Mouse (Mus musculus): ENCODE data around the gene Hoxa11.

Gene Hoxa11

GRCm38 (mm10) chr6:52245757-52246142 is at the start of gene Hoxa11:
TSS of gene Hoxa11 (minus strand) at chr6:52245810.
- DNase-seq = no peak

GRCm38 (mm10) chr6:52294616-52295015 is 49.0 kb upstream of the Hoxa11 start:
- DNase-seq = no peak

- no peak for DNase-seq
These were observed 46.7 kb upstream of the Hoxa11 start for GRCm38 (mm10) chr6:52292328-52292727.

DNA sequence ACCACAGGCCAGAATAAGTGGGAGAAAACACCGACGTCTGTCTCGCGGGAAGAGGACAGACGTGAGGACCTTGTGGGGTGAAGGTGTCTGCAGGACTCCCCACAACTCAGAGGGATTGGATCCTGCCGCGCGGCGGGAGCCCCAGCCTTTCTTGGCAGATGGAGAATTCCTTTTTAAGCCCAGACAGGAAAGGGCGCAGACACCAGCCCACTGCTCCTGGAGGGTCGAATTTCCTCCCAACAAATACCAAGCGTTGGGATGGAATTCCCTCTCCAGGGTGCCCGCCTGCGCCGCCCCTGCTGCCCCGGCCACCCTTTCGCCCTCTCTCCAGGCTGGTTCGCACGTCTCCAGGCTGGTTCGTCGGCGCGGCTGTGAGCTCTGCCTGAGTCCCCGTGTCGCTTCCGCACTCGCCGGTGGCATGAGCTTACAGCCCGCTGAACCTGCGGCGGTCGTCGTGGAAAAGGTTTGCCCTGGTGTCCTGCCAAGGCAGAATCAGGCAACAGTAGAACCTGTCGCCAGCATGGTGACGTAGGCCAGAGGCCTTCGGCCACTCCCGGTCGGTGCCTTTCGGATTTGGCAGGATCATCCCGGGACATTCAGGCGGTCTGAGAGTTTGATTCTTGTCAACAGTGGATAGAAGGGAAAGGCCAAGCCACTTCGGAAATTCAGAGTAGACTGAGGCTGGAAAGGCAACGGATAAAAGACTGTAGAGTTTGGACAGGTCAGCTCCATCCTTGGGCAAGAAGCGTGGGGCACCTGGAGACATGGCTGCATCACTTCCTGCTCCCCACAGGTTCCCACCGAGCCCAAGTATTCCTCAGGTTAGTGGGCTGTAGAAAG is 45.6 kb upstream of the Hoxa11 start:
- DNase-seq = no peak

DNA sequence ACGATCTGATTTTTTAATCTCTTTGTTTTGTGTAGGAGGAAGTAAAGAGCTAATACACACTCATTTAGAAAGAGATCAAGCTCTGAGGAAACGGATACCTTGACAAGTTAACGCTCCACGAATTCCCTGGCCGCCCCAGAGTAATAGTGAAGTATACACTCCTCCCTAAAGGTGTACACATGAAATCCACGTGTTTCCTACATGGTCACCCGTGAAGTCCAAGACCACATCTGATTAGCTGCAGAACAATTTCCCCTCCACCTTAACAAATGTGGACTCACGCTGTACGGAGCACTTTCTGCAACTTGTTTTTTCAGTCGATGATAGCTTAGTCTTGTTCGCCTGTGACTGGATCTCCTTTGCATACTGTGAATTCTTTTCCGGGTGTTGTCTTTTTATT is 44.6 kb upstream of the Hoxa11 start:
- DNase-seq = no peak

GRCm38 (mm10) chr6:52283896-52284295 is 38.3 kb upstream of the Hoxa11 start:
- no peak for DNase-seq

DNA sequence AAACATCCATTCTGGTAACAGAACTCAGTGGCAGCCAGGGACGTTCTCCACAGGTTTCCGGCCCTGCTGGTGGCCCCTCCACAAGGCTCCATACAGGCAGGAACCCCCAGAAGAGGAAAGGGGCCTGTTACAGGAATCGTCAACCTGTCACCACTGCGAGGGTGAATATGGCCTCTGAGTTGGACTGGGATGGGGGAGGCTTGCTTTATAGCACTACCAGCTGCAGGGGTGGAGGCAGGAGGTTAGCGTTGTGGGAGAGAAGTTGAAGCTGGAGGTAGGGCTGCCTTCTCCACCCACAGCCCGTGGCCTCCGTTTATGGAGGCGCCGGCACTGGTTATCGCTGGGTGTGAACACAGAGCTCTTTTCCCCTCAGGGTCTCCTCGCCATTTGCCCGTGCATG is 35.5 kb upstream of the Hoxa11 start:
- DNase-seq = no peak

DNA sequence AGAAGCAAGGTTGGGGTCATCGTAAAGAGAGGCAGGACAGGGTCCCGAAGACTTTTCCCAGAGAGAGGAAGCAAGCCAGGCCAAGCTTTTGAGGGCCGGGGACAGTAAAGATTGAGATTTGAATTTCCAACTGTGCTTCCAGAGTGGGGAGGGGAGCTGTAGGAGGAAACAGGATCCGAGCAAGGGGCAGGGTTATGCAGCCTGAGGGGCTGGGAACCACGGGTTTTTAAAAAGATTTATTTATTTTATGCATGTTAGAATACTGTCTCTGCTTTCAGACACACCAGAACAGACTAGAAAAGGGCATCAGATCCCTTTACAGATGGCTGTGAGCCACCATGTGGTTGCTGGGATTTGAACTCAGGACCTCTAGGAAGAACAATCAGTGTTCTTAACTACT is 31.3 kb upstream of the Hoxa11 start:
- DNase-seq = no peak

DNA sequence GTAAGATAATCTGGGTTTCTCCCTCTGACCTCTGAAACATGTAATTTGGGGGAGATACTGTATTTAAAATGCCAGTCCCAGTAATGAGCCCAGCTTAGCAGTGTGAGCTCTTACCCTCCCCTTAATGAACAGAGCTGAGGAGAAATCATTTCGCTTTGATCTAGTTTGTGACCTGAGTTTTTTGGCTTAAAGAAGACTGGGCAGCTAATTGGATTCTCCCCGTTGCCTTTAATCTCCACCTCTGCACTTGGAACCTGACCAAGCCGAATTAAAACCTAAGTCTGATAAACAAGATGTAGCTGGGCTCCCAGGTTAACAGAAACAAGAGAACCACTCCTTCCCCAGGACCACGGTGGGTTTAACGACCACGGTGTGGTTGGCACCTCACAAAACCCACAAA is 30.8 kb upstream of the Hoxa11 start:
- no peak for DNase-seq

- DNase-seq = no peak
These were observed 30.1 kb upstream of the Hoxa11 start for GRCm38 (mm10) chr6:52275563-52276280.

DNA sequence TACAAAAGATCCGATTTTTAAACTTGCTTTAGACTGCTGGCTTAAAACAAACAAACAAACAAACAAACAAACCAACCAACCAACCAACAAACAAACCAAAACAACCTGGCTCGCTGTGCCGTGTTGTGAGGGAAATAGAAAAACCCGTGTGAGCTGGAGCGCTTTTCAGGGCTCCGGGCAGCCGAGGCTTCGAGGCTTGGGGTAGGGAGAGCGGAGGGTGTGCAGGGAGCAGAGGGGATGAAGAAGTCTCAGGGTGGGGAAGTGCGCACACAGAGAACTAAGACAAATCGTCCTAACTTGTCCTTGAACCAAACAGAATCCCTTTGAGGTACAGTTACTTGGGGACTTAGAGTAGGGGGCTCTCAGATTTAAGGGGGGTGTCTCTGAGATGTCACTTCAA is 29.0 kb upstream of the Hoxa11 start:
- no peak for DNase-seq

DNA sequence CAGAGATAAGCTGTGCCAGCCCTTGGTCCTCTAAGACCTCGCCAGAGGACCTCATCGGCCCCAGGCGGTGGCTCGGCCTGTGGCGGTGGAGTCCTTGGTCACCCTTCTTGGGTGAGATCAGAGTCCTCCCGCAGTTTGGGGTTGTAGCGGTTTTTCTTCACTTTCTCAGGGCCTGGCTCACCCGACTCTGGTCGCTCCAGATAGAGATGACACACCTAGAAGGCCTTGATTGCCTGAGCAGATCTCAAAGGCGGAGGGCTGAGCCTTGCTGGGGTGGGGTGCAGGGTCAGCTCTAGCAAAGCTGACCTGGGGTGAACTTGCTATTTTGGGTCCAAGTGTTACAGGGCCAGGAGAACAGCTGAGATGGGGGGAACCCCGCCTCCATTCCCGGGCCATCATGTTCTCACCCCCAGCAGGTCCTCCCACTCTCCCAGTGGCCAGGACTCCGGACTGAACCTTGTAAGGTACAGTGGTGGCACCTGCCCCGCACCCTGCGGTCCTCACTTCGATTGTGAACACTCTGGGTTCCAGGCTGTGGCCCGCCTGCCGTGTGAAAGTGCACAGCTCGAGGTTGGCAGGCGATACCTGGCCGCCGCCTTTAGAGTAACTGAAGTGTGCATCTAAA is 28.2 kb upstream of the Hoxa11 start:
- DNase-seq = no peak

- no peak for DNase-seq
These were observed 27.4 kb upstream of the Hoxa11 start for GRCm38 (mm10) chr6:52272766-52273655.

- peak; percentile 64 for DNase-seq
These were observed 25.2 kb upstream of the Hoxa11 start for GRCm38 (mm10) chr6:52270494-52271480.

DNA sequence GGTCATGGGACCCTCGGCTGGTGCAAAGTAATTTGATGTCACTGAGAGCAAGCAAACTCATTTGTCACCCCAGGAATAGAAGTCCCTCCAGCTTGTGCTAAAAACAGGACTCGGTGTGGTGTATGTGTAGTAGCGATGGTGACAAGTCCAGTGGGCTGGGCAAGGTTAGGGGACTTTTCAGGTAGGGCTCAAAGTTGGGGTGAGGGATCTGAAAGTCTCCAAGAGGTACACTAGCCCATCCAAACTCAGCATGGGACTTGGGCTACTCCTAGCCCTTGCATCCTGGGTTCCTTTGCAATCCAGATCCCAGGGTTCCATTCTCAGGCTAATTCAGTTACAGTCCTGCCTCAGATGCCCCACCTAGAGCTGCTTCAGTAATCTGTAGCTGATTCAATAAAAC is 23.1 kb upstream of the Hoxa11 start:
- DNase-seq = no peak

DNA sequence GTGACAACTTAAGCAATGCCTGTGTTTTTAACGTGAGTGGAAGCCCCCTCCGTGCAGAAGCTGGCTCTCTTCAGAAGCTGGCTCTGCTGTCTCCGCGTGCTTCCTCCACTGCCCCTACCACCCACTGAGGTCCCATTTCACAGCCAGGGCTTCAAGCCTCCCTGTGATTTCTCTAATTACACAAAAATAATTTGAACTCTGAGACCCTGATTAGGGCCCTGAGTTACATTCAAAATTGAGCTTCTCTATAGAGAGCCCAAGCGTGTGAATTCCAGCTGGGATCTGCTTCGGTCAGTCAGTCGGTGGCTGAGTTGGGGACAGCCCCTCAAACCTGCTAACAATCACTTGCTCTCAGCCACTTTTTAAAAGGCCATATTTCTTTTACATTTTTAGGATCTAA is 22.7 kb upstream of the Hoxa11 start:
- no peak for DNase-seq

GRCm38 (mm10) chr6:52267691-52268090 is 22.1 kb upstream of the Hoxa11 start:
- DNase-seq = no peak

- no peak for DNase-seq
These were observed 21.6 kb upstream of the Hoxa11 start for GRCm38 (mm10) chr6:52267221-52267620.

DNA sequence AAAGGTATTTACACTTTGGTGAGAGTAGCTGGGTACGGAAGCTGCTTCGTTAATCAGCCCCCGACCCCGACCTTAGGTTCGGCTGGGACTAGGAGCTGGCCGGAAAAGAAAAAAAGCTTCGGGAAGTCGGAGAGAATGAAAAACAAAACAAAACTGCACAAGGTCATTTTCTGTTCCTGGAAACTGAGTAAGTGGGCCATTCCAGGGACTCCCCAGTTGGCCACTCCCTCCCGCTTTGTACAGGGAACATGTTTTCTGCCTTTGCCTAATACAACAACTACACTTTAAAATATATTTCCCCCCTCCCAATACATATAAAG is 21.0 kb upstream of the Hoxa11 start:
- no peak for DNase-seq

GRCm38 (mm10) chr6:52265913-52266665 is 20.5 kb upstream of the Hoxa11 start:
- no peak for DNase-seq

DNA sequence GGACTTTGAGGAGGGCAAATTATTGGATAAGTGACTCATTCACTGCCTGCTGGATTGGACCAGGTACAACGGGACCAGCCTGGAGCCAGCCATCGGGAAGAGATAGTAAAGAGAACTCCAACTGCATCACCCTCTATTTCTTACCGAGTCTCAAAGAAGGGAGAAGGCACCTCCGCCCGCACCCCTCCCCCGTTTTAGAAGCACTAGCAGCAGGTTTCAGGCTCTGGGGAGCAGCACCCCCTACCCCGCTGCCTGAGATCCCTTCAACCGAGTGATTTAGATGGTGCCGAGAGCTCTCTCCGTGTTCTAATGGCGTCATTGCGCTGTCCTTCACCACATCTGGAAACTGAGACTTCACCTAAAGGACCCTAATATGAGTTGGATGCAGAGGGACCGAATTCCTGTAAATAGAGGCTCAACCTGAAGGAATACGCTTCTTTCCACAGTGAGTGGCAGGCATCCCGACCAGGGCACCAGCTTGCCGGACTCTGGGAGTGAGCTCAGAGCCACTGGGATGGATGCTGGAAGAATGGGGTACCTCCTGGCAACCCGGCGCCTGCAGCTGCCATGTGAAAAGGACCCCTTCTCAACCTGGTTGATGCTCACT is 19.8 kb upstream of the Hoxa11 start:
- no peak for DNase-seq

Data from right cerebral cortex, postnatal 14 days (tissue).